Mouse (Mus musculus) lung, postnatal 36 days (tissue): Measurements from ENCODE around the gene Cbx5.

Experiments used
- DNase-seq: peaks from one replicate; pipeline ENCODE4 v3.0.0; 2022; ENCODE audit warnings: mixed read lengths

Cbx5 gene

DNA sequence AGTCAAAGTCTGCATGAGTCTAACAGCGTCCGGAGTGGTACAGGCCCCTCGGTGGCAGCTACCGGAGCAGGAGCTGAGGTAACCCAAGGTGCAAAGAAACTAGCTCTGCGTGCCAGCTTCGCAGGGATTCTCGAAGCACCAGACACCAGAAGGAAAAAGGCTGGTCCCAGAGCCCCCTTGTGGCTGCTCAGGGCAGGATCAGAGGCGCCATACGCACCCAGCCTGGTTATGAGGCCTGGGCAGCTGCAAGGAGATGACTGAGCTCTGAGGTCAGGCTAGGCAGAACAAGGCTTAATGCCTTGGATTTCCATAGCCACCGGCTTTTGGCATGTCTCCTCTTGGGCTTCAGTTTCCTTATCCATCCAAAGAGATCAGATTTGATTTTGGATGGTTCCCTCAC is 67.1 kb downstream of the Cbx5 start:
- peak; percentile 72 for DNase-seq

DNA sequence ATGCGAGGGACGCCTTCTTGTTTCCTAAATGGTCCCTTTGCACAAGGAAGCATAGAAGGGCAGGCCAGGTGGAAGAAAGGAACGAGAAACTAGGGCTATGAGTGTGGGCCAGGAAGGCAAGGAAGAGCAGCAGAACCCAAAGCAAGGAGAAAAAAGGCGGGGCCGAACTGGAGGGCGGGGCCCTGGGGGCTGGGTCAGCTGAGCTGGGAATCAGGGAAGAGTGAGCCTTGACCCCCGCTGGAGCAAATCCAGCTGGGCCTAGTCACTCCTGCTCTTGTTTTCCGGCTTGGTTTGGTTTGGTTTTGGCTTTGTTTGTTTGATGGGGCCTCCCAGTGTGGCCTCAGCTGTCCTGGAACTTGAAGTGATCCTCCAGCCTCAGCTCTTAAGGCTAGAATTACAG is 68.3 kb downstream of the Cbx5 start:
- DNase-seq = no peak

DNA sequence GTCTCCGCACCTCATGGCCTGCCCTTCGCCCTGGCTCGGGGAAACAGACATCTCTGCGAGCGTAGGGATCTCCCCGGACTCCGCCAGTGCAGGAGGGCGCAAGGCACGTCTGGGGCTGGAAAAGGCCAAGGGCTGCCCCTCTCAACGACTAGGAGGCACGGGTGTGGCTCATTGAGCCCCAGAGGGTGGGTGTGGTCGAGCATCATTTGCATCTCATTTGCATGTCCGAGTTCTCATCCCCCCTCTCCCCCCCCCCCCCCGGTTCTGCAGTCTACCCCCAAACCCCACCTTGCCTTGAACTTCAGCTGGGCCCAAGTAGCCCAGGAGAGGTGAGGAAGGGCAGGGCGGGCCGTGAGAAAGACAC is 69.3 kb downstream of the Cbx5 start:
- no peak for DNase-seq

DNA sequence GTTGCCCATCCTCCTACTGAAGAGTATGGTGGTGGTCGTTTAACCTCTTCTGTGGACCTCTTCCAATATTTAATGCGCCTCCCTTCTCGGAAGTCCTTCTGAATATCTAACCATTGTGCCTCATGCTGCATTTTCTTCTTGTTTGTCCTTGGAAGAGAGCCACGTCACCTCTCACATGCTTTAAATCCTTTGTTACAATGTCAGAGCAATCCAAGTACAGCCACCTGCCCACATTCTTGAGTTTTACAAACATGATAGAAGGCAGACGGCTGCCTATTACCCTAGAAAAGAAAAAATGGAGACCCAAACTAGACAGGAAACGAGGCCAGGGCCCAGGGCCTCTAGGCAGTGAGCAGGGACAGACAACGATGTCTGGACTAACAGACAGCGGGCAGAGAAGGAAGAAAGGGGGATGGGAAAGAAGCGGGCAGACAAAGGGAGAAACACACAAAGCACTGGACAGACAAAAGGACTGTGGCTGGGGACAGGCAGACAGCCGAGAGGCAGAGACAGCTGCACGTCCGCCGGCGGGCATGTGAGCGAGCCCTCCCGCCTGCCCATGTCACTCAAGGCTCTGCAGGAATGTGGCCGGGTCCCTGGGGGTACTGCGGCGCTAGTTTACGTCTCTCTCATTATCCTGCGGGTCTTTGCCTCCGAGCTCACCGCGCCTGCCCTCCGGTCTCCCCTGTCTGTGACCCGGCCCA is 69.9 kb downstream of the Cbx5 start:
- DNase-seq = no peak

DNA sequence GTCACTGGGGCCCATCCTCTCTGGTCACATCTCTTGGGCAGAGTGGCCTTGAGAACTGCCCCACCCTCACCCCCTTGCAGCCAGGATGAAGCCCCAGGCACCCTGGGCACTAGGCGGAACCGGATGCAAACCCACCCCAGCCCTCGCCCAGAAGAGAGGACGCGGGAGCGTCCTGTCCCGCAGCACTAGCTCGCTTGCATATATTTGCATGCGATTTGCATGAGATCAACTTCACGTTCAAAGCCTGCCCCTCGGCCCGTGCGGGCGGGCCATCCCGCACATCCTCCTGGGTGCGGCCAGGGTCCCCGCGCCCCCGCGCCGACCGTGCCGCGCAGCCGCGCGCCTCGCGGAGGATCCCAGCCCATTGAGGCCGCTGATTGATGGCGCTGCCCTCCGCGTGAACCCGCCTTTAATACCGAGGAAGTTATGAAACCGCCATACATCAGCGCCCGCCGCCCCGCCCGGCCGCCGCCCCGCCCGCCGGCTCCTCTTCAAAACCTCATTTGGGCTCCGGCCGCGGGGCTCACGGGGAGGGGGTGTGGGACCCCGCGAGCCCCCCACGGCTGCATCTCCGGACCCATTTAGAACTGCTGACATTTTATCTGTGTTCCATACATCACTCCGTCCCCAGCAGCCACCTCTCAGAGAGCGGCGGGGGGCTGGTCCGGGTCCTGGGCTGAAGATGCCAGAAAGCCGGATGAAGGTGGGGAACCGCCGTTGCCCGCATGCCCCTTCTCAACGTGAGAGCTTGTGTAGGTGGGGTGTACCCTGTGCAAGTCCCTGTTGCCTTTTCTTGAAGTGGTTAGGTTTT is 70.6 kb downstream of the Cbx5 start:
- peak; percentile 66 for DNase-seq

GRCm38 (mm10) chr15:103167786-103168185 is 71.8 kb downstream of the Cbx5 start:
- DNase-seq = no peak

DNA sequence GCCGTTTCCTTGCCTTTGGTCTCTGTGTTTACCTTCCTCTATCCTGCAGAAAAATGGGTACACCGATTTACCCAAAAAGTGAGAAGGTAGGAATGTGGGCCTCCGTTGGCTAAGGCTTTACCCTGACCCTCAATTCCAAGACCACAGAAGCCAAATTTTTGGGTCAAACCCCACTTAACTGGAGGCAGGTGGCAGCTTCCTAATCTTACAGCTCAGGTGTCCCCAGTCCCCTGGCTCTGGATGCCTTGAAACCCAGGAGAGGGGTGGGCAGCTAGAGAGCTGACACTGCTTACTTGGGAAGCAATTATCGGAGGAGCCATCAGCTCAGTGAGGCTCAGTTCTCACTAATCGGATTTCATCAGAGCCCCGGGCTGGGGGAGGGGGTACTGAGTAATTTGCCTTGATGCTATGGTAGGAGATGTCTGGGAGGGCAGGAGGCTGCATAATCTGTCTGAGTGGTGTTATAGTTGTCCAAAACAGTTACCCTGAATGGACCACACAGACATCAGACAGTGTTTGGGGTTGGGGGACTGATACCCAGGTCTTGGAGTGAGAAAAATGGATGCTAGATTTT is 72.5 kb downstream of the Cbx5 start, which contains the start of gene Smug1:
Gene Smug1 (minus strand): TSS at position 51 of the 574 bp plus-strand sequence.
- DNase-seq = no peak

DNA sequence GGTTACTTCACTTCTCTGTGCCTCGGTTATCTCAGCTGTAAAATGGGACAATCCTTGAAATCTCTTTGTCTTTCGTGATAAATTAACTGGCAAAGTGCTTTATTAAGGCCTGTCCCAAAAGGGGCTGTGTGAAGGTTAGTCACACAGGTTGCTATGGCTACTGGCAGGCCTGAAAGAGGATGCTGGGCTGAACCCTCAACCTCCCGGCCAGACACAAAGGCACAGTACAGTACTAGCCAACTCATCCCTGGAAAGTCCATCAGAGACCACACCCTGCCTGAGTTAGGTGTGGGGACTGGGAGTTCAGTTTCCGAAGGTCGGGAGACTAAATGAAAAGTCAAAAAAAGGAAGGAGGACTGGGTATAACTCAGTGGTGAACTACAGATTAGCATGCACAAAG is 73.7 kb downstream of the Cbx5 start:
- no peak for DNase-seq

DNA sequence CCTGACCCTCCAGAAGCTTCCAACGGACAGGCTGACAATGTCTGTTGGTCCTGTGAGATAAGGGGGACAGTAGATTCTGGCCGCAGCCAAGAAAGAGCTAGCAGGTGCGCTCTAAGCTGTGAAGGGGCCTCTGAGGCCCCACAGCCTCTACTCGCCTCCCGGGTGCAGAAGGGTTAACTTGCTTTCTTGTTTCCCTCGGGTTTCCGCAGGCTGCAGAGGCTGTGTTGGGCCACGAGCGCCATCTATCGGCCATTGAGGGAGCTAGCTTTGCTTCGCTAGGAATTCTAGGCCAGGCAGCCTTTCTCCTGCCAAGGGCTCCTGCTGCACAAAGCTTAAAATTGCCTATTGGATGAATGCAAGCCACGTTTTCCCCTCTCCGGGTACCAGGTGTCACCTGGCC is 74.2 kb downstream of the Cbx5 start:
- DNase-seq = peak; percentile 89

DNA sequence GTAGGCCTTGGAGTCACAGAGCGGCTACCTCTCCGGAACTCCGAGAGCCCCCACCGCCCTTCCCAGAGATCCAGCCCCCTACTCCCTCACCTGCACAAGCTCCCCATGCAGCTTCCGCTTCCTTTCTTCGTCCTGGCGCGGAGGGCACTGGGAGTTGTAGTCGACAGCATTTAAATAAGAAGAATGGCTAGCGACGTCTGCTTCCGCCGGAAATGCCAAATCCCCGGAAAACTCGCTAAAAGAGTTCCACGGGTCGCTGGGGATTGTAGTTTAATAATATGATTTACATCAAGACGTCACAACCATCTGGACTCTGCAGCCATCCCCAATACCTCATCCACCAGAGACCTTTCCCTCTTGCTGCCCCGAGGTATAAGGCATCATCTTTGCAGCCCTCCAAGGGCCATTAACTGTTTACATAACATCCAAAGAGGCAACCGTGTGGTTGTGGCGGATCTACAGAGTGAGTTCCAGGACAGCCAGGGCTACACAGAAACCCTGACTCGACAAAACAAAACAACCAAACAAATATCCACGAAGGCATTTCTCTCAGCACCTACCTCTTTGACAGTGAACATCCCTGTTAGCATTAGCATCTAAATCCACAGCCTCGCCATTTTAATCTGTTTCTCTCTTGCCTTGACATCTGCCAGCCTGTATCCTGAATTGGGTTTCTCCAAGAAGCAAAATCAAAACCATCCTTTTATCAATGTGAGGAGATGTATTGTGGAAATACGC is 76.3 kb downstream of the Cbx5 start:
- DNase-seq = peak; percentile 97

- DNase-seq = no peak
These were observed 82.0 kb downstream of the Cbx5 start for GRCm38 (mm10) chr15:103157585-103157984.

DNA sequence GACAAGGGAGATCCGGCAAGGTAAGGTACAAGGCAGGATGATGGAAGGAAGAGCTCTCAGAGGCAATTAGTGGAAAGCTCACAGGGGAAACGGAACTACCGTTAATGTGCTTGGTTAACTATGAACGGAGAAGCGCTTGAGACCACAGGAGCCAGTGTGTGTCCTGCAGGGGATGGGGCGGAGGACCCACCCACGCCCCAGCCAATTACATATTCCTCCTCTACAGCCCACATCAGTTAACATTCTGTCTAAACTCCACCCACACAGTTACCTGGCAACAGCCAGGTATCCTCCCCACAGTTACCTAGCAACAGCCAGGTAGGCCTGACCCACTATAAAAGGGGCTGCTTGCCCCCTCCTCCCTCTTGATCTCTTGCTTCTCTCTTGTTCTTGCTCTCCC is 82.7 kb downstream of the Cbx5 start:
- no peak for DNase-seq

DNA sequence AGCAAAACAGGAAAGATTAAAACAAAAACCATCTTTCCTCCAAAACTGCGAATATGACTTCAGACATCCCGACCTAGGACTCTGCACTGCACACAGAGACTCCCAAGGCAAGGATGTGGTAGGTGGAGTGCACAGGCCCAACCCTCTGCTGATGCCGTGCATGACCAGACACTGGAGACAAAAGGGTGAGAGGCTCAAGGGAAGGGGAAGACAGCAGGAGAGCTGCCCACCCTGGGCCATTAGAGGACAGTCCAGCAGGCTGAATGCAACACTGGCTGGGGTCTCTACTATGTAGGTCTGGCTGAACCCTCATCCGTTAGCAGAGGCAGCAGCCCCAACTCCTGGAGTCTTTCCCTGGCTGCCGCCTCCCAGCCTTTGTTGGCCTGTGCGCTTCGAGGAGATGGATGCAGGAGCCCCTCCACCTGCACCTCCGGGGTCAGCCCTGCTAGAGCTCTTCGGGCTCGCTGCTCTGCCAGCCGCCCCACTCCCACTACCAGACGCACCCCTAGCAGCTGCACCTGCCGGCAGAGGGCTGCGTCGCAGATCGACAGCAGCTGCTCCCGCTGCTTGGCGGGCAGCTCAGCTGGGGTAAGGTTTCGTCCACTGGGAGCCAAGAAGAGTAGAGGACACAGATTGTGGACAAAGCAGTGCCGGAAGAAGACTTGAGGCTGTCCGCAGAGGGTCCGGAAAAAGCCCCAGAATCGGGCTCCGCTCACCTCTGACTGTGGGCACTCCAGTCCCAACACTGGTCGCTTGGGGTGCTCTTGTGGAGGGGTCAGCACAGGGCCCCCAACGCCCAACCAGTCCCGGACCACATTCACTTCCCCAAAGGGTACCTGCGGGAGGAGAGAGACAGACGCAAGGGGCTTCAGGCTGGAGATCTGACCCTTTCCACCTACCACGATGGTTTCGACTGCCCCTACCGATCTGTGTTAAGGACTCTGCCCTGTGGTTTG is 84.0 kb downstream of the Cbx5 start:
- no peak for DNase-seq

DNA sequence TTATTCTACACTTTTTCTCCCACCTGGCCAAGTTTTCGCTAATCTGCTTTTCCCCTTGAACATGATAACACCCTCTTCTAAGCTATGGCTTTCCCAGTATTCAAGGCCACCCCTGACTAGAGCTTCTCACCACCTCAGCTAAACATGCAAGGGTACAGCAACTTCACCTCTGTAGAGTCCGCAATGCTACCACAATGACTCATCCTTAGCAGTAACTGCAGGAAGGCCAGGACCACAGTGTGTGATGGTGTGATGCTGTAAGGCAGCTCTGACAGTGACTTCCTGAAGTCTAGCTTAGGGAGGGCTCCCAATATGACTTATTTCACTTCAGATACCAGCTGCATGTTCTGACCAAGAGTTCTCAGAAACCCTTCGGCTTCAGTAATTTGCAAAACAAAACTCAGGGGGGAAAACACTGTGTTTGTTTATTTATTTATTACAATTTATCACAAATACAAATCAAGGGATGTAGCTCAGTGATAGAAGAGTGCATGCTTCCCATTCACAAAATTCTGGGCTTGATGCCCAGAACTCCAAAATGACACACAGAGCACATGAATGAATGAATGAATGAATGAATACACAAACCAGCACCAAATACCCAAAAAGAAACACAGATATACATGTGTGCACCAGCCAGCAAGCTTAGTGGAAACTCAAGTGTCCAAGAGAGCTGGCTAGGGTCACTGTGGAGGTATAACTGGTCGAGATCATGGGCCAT is 86.6 kb downstream of the Cbx5 start:
- no peak for DNase-seq

- DNase-seq = no peak
These were observed 87.2 kb downstream of the Cbx5 start for GRCm38 (mm10) chr15:103152371-103152770.

- no peak for DNase-seq
These were observed 91.8 kb downstream of the Cbx5 start for GRCm38 (mm10) chr15:103147779-103148178.

- no peak for DNase-seq
These were observed 92.3 kb downstream of the Cbx5 start for GRCm38 (mm10) chr15:103147422-103147690.

DNA sequence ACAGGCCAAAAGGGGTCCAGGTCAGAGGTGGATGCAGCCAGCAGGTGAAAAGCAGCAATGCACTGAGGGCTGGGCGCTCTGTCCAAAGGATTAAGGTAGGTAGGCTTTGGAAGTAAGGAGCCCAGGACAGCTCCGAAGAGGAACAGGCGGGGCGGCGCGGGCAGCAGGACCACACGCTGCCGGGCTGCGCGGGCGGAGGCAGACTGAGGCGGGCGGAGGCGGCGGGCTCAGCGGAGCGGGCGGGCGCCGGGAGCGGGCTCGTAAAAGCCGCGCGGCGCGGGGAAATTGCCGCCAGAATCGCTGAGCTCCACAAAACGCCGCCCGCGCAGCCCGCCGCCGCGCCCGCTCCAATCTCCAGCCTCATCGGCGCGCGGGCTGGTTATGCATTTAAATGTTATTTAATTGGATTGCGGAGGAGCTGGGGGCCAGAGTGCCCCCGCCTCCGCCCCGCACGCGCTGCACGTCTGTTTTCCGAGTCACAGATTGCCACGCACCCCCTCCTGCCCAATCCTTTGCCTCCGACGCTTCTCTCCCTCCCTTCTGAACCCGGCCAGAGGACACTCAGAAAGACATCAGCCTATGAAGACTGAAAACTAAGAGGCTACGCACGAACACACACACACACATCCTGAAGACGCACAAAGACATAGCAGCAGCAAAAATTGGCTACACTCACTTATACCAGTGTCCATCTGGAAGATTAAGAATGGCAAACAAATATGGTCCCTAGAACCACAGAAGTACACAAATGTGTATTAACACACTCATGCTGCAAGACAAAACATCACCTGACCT is 92.8 kb downstream of the Cbx5 start:
- DNase-seq = no peak

DNA sequence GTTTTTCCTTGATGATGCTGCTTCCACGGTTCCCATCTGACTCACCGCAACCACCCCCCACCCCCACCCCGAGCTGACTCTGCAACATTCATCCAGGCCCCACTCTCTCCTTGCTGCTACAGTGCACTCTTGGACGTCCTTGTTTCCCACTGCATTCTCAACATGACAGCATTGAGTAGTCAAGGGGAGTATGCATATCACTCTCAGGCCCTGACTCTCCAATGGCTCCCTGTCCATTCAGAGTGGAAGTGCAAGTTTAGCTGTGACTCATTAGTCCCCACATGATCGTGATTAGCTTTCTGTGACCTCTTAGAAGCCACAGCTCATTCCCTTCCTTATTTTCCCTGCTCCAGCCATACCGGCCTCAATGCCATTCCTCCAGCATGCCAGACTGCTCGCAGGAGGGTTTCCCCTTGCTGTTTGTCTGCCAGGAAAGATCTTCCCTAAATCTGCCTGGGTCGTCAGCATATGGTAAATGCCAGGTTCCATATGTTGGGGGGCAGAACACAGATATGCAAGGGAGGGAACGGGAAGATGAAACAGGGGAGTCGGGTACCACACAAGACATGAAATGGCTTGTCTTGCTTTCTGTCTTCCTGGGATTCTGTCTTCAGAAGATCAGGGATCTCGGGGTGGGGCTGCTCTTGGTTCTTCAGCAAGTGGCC is 93.8 kb downstream of the Cbx5 start:
- no peak for DNase-seq

GRCm38 (mm10) chr15:103144176-103144575 is 95.4 kb downstream of the Cbx5 start:
- DNase-seq = no peak
